Mouse (Mus musculus) thymus, postnatal 0 days (tissue): ENCODE measurements around the gene Gm42906. TPM values are rescaled to one million over a fixed set of nuclear protein-coding genes. Genes with fewer than 3 reads are reported as not detected.

Experiments
- DNase-seq: peaks from one replicate; pipeline ENCODE4 v3.0.0-alpha.2; 2015; ENCODE audit warnings: low spot score
- polyA plus RNA-seq: library from polyadenylated mRNA; unstranded; fragments of >200 nt; fragmentation: Nextera tagmentation; extraction: Ambion mirVana; gene quantifications from 2 replicates; pipeline ENCODE4 v1.2.1, GENCODE M21; 2015

Gm42906 gene
- polyA plus RNA-seq, 1 experiment from 2014 or later = not detected

DNA sequence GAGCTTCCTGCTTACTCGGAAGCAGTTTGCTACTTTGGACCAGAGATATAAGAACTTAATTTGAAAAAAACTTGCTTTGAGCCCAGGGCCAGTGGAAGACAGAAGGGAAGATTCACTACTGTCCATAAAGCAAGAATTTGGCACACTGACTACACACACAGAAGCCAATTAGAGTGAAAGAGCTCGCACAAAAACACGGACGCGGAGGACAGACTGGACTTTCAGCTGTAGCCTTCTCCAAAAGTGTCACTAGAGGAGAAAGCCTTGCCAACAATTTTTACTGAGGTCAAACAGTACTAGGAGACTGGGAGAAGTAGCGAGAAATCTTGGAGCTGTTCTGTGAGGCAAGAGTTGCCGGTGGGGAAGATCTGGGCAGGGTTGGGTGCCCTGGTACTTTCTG is 128.4 kb downstream of the Gm42906 start:
- DNase-seq = no peak

- no peak for DNase-seq
Observed at GRCm38 (mm10) chr5:151298371-151298770, 129.6 kb downstream of the Gm42906 start.

DNA sequence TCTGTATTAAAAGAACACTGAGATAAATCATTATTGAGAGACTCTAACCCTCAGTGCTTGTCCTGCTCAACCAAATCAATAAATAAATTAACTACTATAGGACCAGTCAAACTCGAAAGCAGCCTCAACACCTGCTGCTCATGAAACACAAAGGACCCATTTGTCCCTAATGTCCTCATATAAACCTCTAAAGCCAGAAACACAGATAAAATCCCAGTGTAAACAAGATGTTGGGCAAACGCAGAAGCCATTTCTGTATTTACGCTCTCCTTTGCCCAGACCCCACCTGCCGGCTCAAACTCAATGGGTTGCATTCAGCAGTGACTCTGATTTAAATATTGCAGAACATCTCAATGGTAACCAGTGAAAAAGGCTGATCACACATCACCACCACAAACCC is 131.7 kb downstream of the Gm42906 start:
- no peak for DNase-seq

GRCm38 (mm10) chr5:151293591-151293990 is 134.4 kb downstream of the Gm42906 start:
- no peak for DNase-seq

DNA sequence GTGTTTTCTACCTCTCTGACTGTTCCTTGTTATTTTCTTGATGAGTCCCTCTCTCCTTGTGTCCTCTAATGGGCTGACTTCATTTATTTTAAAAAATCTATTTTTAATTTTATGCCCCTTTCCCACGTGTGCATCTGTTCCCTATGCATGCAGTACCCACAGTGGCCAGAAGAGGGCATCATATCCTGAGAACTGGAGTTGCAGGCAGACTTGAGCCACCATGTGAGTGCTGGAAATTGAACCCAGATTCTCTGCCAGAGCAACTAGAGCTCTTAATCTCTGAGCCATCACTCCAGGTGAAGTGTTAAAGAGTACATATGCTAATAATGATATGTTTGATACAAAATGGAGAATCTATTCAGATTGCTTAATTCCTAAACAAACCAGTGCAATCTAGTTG is 135.7 kb downstream of the Gm42906 start:
- DNase-seq = peak; percentile 31

DNA sequence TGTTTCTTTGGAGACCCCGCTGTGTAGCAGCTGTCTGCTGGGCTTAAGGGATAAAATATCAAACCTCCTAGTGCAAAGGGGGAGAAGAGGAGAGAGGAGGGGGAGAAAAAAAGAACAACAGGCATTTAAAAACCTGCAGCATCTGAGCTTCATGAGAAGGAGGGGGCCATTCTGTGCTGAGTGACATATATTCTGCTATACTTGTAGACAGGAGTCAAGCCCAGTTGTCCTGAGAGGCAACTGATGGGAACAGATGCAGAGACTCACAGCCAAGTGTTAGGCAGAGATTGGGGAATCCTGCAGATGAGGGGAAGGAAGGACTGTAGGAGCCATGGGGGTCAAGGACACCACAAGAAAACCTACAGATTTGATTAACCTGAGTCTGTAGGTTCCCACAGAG is 141.6 kb downstream of the Gm42906 start:
- no peak for DNase-seq

- DNase-seq = no peak
Observed at GRCm38 (mm10) chr5:151279531-151279930, 148.4 kb downstream of the Gm42906 start.

GRCm38 (mm10) chr5:151277927-151278326 is 150.0 kb downstream of the Gm42906 start:
- DNase-seq = no peak

- no peak for DNase-seq
Observed at GRCm38 (mm10) chr5:151275986-151276385, 152.0 kb downstream of the Gm42906 start.

DNA sequence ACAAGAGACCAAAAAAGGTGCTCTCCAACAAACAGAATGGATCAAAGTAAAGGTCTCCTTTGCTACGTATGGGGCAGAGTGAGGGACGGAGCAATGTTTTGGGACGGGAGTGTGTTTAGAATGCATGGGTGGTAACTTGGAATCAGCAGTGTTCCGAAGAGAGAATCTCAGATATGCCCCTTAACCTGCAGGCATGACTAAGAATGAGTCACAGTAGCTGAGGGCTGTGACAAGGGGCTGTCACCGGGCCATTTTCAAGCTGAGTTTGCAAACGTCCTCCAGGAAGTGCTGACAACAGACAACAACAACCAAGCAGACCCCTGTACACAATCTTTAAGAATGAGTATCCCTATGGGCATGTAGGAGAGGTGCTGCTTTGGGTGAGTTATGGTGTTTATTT is 153.7 kb downstream of the Gm42906 start:
- DNase-seq = no peak

DNA sequence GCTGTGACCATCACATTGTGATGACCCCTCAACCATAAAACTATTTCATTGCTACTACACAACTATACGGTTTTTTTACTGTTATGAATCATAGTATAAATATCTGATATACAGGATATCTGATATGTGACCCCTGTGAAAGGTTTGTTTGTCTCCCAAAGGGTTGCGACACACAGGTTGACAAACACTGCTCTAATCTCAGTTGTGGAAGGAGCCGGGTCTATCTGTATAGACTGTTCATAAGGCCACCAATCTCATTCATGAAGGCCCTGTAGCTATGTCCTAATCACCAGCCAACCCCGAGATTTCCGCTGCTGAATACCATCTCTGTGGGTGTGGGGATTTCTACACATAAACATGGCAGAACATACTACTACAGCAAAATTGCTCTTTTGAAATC is 157.1 kb downstream of the Gm42906 start:
- DNase-seq = no peak

DNA sequence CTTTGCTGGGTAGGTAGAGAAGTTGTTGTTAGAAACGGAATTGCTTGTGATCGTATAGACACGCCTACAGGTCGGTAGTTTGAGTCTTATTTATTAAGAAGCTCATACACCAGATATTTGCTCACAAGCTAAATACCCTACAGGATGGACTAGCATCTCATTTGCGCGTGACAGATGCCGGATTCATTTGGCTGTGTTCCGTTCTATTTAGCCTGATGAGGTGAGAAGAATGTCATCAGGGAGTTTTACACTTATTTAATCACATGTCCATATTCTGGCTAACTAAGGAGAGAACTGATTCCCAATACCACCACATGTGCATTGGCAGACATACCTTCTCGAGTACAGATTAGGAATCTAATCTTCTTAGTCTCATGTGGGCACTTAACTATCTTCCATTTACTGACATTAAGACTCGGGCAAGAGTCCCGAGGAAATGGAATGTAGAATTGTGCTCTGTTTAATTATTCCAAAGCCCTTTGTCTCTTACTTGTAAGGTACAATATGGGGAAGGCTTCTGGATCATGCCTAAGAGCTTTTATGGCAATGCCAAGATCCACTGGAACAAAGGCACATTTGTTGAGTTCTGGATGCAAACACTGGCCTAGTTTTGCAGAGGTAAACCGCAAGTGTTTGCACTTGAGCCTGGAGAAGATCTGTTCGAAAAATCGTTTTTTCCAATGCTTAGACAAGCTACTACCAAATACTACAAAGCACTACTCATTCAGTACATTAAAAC is 160.9 kb downstream of the Gm42906 start:
- no peak for DNase-seq

DNA sequence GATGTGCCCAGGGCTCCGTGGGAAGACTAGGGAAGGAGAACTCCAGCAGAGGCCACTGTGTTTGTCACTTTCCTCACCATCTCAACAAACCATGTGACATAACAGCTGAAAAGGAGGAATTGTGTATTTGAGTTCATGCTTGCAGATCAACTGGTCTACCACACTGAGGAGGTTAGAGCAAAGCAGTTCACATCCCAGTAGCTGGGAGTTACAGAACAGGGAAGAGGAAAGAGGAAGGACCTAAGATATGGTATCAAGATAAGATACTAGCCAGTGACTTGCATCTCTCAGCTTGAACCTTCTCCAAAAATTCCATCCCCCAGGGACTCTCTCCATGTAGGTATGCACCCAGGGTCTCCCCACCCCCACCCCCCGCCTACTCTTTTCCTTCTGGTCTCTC is 166.4 kb downstream of the Gm42906 start:
- no peak for DNase-seq

- no peak for DNase-seq
Observed at GRCm38 (mm10) chr5:151252213-151252612, 175.8 kb downstream of the Gm42906 start.

DNA sequence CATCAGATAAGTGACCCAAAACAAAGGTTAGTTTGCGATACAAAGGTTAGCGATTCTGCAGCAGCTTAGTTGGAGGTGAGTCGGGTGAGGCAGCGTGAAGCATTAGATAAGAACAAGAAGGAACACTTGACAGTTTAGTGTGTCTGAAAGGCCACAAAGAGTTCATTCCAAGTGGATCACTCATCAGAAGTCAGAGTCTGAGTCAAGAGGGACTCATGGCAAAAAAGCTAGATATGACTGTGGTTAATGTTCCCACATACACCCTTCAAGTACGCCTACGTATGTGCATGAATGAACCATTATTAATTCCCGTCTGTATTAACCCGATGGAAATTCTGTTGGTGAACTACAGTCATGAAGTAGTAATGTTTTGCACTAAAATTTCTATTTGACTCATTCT is 176.3 kb downstream of the Gm42906 start:
- DNase-seq = no peak

DNA sequence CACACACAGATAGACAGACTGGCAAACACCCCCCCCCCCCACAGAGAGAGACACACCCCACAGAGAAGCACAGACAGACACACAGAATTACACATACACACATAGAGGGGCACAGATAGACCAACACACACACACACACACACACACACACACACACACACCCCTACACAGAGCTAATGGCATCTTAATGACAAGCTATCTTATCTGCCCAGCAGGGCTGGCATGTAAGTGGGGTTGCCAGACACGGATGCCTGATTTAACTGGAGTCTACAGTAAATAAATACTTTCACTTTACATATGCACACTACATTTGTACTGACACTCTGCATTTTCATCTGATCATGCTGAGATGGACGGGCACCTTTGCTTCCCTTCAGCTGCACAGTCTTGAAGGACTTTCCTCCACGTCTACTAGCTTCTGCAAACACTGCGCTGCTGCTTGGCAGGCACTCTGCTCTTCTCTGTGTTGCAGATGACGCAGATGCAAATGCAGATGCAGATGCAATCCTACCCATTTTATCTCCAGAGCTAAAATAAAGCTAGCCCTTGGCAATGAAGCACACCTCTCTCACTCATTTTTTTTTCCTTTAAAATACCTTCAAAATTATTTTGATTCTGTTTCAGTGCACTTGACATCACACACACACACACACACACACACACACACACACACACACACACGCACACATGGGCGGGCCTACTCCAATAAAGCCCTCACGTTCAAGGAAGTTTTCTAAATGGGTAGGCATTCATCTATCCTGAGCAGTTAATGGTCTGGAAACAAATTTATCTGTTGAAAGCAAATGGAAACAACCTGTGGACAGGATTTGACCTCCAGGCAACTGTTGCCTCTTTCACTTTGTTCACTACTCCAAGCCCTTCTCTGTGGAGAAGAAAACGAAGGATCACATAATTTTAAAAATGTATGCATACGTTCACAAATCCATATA is 179.0 kb downstream of the Gm42906 start:
- no peak for DNase-seq

GRCm38 (mm10) chr5:151248084-151248483 is 179.9 kb downstream of the Gm42906 start:
- no peak for DNase-seq

DNA sequence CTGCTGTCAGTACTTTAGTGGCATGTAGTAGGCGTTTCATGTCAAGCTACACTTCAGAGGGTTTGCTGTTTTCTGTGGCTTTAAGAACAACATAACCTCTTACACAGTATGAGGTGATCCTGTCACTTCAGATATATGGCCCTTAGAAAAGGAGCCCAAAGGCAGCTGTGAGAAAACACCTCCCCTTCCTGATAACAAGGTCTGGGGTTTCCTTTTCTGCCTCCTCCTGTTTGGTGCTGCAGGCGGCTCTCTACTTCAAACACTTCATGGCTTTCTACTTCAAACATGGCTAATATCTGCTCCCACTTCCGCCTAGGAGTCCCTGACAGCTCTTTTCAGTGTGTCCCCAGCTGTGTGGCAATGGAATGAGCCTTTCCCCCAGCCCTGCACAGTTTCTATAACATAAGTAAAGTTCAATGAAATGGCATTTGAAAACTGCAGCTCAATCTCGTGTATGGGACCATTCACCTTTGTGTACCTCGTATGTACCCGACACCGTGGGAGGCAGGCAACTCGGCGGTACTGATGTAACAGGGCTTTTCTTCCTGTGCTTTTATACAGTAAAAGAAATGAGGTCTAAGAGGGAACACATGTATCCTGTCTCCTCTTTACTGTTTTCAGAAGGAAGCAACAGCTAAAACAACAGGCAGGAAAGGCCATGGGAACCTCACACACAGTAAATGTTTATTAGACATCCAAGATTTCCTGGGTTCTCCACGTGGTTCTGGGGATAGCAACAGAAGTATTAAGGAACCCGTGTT is 180.7 kb downstream of the Gm42906 start:
- DNase-seq = peak; percentile 61

- DNase-seq = no peak
Observed at GRCm38 (mm10) chr5:151246287-151246686, 181.7 kb downstream of the Gm42906 start.

DNA sequence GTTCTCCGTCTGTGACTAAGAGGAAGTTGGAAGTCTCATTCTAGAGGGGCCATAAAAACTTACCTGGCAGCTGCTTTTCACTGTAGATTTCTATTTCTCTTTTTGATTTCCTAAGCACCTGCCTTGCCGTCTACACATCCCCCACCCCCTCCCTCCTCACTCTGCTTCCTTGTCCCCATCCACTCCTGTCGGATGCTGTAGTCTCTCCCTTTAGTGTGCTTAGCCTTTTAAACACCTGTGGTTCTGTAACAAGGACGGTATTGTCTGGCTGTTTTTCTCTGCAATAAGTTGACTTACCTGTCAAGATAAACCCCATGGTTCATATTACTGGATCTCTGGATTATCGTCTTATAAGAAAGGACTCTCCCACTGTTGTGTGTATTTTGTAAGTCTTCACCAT is 182.4 kb downstream of the Gm42906 start:
- no peak for DNase-seq

GRCm38 (mm10) chr5:151238730-151239129 is 189.2 kb downstream of the Gm42906 start:
- DNase-seq = no peak

GRCm38 (mm10) chr5:151236411-151236810 is 191.6 kb downstream of the Gm42906 start:
- DNase-seq = no peak
